Mouse (Mus musculus) large intestine, adult 2 months (tissue): ENCODE measurements around the gene Cnn2. TPM values are rescaled to one million over a fixed set of nuclear protein-coding genes. Genes with fewer than 3 reads are reported as not detected.
"Not testable (repeated sequence)": the region's sequence is repeated elsewhere in the genome, so short reads cannot be mapped to it uniquely, and the experiment has no call there.

Source experiments
- DNase-seq: peaks from one replicate; pipeline ENCODE4 v3.0.0-alpha.2; 2012; ENCODE audit warnings: low read depth, low spot score
- WGBS: fragments of 180-500 bp; shearing (Covaris S2); methylation state at CpG from one replicate; pipeline ENCODE4 v1.1.7; 2018; 5-methylcytosine and 5-hydroxymethylcytosine counted together
- polyA plus RNA-seq: library from polyadenylated mRNA; depleted of rRNA; stranded (reverse); fragments of >200 nt; gene quantifications from 2 replicates; pipeline ENCODE4 v1.2.3, GENCODE M21; 2012; rRNA removed

Gene Cnn2
- 49.1 and 56.1 TPM in 2 replicates for polyA plus RNA-seq

- WGBS: under 1% methylated on average over 59 of the region's 59 CpGs
- no peak for DNase-seq
These were observed at the start of gene Cnn2 for GRCm38 (mm10) chr10:79988506-79989271. TSS of gene Cnn2 (plus strand) at chr10:79988584.

GRCm38 (mm10) chr10:79940749-79941148 lies 47.6 kb upstream of the Cnn2 start:
- DNase-seq: no peak
- WGBS: 50% methylated on average over 7 of the region's 7 CpGs

GRCm38 (mm10) chr10:79942988-79943387 lies 45.4 kb upstream of the Cnn2 start:
- 93% methylated on average over 1 of the region's 1 CpGs for WGBS
- DNase-seq: no peak

- WGBS: 33% methylated on average over 9 of the region's 9 CpGs
- DNase-seq: no peak
These were observed 44.9 kb upstream of the Cnn2 start for GRCm38 (mm10) chr10:79943471-79943901.

- 40% methylated on average over 16 of the region's 16 CpGs for WGBS
- DNase-seq: no peak
These were observed 42.7 kb upstream of the Cnn2 start for GRCm38 (mm10) chr10:79945507-79946234.

GRCm38 (mm10) chr10:79946752-79947322 lies 41.5 kb upstream of the Cnn2 start:
- no peak for DNase-seq

GRCm38 (mm10) chr10:79947502-79947901 lies 40.9 kb upstream of the Cnn2 start:
- WGBS: 87% methylated on average over 6 of the region's 6 CpGs
- DNase-seq: no peak

More at GRCm38 (mm10) chr10:79946752-79947322, 41.5 kb upstream of the Cnn2 start:
- WGBS: 54% methylated on average over 7 of the region's 7 CpGs

- no peak for DNase-seq
- 92% methylated on average over 4 of the region's 4 CpGs for WGBS
These were observed 38.5 kb upstream of the Cnn2 start for GRCm38 (mm10) chr10:79949873-79950272.

GRCm38 (mm10) chr10:79950661-79951060 lies 37.7 kb upstream of the Cnn2 start:
- no peak for DNase-seq
- WGBS: 88% methylated on average over 18 of the region's 18 CpGs

- WGBS: 81% methylated on average over 6 of the region's 6 CpGs
- DNase-seq: no peak
These were observed 34.4 kb upstream of the Cnn2 start for GRCm38 (mm10) chr10:79953946-79954345.

GRCm38 (mm10) chr10:79955691-79956090 lies 32.7 kb upstream of the Cnn2 start:
- no peak for DNase-seq
- 86% methylated on average over 9 of the region's 9 CpGs for WGBS

- no peak for DNase-seq
- 65% methylated on average over 4 of the region's 4 CpGs for WGBS
These were observed 31.7 kb upstream of the Cnn2 start for GRCm38 (mm10) chr10:79956643-79957154.

- no peak for DNase-seq
- 7% methylated on average over 21 of the region's 21 CpGs for WGBS
These were observed 30.1 kb upstream of the Cnn2 start for GRCm38 (mm10) chr10:79958140-79958816.

GRCm38 (mm10) chr10:79959412-79959811 lies 29.0 kb upstream of the Cnn2 start:
- WGBS: 5% methylated on average over 10 of the region's 10 CpGs

GRCm38 (mm10) chr10:79959847-79960601 lies 28.4 kb upstream of the Cnn2 start, which contains the start of gene Wdr18:
TSS of gene Wdr18 (plus strand) at chr10:79960152.
- WGBS: under 1% methylated on average over 61 of the region's 61 CpGs
- peak; percentile 98 for DNase-seq

More at GRCm38 (mm10) chr10:79959412-79959811, 29.0 kb upstream of the Cnn2 start:
- DNase-seq: not testable (repeated sequence)

- no peak for DNase-seq
- 7% methylated on average over 10 of the region's 10 CpGs for WGBS
These were observed 27.6 kb upstream of the Cnn2 start for GRCm38 (mm10) chr10:79960671-79961294.

GRCm38 (mm10) chr10:79964727-79965126 lies 23.7 kb upstream of the Cnn2 start:
- DNase-seq: no peak
- 93% methylated on average over 7 of the region's 7 CpGs for WGBS

- WGBS: 86% methylated on average over 5 of the region's 5 CpGs
- DNase-seq: no peak
These were observed 23.1 kb upstream of the Cnn2 start for GRCm38 (mm10) chr10:79965325-79965724.
